Mouse (Mus musculus): ENCODE data around the gene Plekhh1. TPM values are rescaled to one million over a fixed set of nuclear protein-coding genes. Genes with fewer than 3 reads are reported as not detected.

Gene Plekhh1
- polyA plus RNA-seq, 2 experiments: 0.05 to 0.15 TPM

DNA sequence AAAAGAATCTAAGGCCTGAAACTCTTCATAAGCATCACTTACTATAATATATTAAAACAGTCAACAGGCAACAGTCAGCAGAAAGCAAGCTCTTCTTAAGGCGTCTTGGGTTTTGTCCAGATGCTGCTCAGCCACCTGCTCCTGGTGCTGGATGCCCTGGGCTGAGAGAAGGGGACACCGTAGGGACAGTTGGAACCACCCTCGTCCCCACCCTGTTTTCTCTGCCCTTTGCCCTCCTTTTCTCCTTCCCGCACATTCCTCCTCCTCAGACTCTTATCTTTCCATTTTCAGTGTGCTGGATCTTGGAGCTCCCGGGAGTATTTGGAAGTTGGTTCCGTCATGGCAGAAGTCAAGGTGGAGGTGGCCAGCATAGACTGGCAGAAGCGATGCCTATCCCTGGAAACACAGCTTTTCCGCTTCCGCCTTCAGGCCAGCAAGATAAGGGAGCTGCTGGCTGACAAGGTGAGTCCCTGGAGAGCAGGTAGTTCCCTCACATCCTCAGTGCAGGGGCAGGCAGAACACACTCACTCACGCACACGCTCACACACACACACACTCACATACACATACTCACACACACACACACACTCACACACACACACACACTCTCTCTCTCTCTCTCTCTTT lies 11.4 kb downstream of the Plekhh1 start:
- H3K27me3 ChIP-seq (ENCODE audit: control insufficient read depth, insufficient read depth, low read length): no peaks in the 10 kb centered on the region
- no peak overlapping the region for H3K4me2 ChIP-seq (ENCODE audit: low read depth)
- TF ChIP-seq EP300 (IDR thresholded peaks at IDR 0.05; ENCODE audit: low read depth) (no peak), CTCF (IDR thresholded peaks at IDR 0.05; ENCODE audit: low read depth) (no peak)
- no peak for DNase-seq (ENCODE audit: low read depth in 3 of 3, low spot score in 3 of 3)
- no peak overlapping the region for H3K4me3 ChIP-seq (ENCODE audit: insufficient read depth in 1 of 2, low read depth in 2 of 2, low read length in 2 of 2)
- H3K27ac ChIP-seq: no peak overlapping the region
- WGBS (ENCODE audit: insufficient replicate concordance): 69% methylated on average over 11 of the region's 11 CpGs
- no peak for ATAC-seq (ENCODE audit: insufficient read depth)
- peaks cover 0 to 4% of the 10 kb centered on the region in 2 experiments; a peak in 1 of 4 replicates for H3K4me1 ChIP-seq (replicated peaks; ENCODE audit: control insufficient read depth in 2 of 2, insufficient read depth in 2 of 2, low read length in 1 of 2)
- H3K36me3 ChIP-seq (replicated peaks; ENCODE audit: control insufficient read depth, insufficient read depth, low read depth): no peaks in the 10 kb centered on the region
- no peaks in the 10 kb centered on the region for H3K9me3 ChIP-seq (ENCODE audit: control insufficient read depth, low read length)
- no peak overlapping the region for H3K9ac ChIP-seq (replicated peaks)

DNA sequence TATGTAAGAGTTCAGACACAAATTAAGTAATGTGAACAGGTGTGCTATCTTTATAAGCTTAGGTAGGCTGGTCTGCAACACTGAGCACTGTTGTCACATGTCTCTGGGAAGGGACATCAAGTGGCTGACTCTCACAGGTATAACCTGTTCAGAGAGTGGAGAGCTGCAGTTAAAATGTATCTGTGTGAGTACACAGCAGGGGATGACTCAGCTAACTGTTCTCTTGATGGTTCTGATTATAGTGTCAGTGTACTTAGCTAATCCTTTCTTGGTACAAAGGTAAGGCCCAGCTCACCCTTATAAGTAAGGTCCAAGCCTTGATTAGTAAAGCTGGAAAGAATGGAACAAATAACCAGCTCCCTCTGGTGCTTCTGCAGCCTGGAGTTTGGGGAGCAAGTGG lies 12.5 kb downstream of the Plekhh1 start:
- H3K4me2 ChIP-seq (ENCODE audit: low read depth): no peak overlapping the region
- no peak overlapping the region for H3K9ac ChIP-seq (replicated peaks)
- no peaks in the 10 kb centered on the region for H3K9me3 ChIP-seq (ENCODE audit: control insufficient read depth, low read length)
- no peak overlapping the region for H3K27ac ChIP-seq
- TF ChIP-seq EP300 (IDR thresholded peaks at IDR 0.05; ENCODE audit: low read depth) (no peak), CTCF (IDR thresholded peaks at IDR 0.05; ENCODE audit: low read depth) (no peak)
- DNase-seq (ENCODE audit: low read depth in 3 of 3, low spot score in 3 of 3): no peak
- H3K4me3 ChIP-seq (ENCODE audit: insufficient read depth in 1 of 2, low read depth in 2 of 2, low read length in 2 of 2): no peak overlapping the region
- no peak for ATAC-seq (ENCODE audit: insufficient read depth)
- H3K27me3 ChIP-seq (ENCODE audit: control insufficient read depth, insufficient read depth, low read length): no peaks in the 10 kb centered on the region
- peaks cover 0 to 4% of the 10 kb centered on the region in 2 experiments; a peak in 1 of 4 replicates for H3K4me1 ChIP-seq (replicated peaks; ENCODE audit: control insufficient read depth in 2 of 2, insufficient read depth in 2 of 2, low read length in 1 of 2)
- no peaks in the 10 kb centered on the region for H3K36me3 ChIP-seq (replicated peaks; ENCODE audit: control insufficient read depth, insufficient read depth, low read depth)

DNA sequence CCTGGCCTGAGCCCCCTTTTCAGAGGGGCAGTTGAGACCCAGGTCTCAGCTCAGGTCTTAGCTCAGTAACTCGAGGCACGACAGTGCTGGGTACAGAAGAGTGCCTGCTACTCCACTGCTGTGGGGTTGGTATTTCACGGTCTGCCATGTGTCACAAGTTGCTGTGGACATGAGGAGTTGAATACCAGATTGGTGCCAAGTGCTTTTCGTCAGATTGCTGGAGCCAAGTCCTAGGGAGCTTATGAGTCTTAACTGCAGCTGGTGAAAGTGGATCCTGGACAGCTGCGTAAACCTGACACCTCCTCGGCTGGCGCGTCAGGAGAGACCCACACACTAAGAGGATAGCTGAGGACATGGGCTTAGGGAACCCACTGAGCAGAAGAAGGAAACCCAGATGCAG lies 15.7 kb downstream of the Plekhh1 start:
- Histone ChIP-seq H3K9me3 (ENCODE audit: control insufficient read depth, low read length) (no peaks in the 10 kb centered on the region), H3K36me3 (replicated peaks; ENCODE audit: control insufficient read depth, insufficient read depth, low read depth) (no peaks in the 10 kb centered on the region), H3K27me3 (ENCODE audit: control insufficient read depth, insufficient read depth, low read length) (no peaks in the 10 kb centered on the region), H3K27ac (no peak overlapping the region), H3K4me2 (ENCODE audit: low read depth) (no peak overlapping the region), H3K4me3 (ENCODE audit: insufficient read depth in 1 of 2, low read depth in 2 of 2, low read length in 2 of 2) (no peak overlapping the region), H3K4me1 (replicated peaks; ENCODE audit: control insufficient read depth in 2 of 2, insufficient read depth in 2 of 2, low read length in 1 of 2) (peaks cover 0 to 4% of the 10 kb centered on the region in 2 experiments; a peak in 1 of 4 replicates), H3K9ac (replicated peaks) (no peak overlapping the region)
- DNase-seq (ENCODE audit: low read depth in 3 of 3, low spot score in 3 of 3) (no peak), ATAC-seq (ENCODE audit: insufficient read depth) (no peak)
- WGBS (ENCODE audit: insufficient replicate concordance): 66% methylated on average over 8 of the region's 8 CpGs
- TF ChIP-seq CTCF (IDR thresholded peaks at IDR 0.05; ENCODE audit: low read depth) (no peak), EP300 (IDR thresholded peaks at IDR 0.05; ENCODE audit: low read depth) (no peak)

DNA sequence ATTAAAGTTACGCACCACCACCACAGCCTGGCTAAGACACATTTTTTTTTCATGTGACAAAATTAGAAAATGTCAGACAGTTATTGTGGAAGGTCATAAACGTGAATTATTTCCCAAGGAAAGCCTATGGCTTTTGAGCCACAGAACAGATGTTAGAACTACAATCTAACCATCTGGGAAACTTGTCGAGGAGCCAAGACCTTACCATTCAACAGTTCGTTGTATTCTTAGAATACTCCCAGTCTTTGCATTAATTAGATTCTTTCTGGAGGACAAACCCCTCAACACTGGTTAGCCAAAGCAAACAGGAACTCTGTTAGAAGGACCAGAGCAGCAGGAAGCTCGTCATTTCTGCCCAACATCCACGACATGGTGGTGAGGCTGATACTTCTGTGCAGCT lies 17.2 kb downstream of the Plekhh1 start:
- H3K4me2 ChIP-seq (ENCODE audit: low read depth): no peak overlapping the region
- no peak for TF ChIP-seq CTCF (IDR thresholded peaks at IDR 0.05; ENCODE audit: low read depth)
- no peak for TF ChIP-seq EP300 (IDR thresholded peaks at IDR 0.05; ENCODE audit: low read depth)
- H3K4me3 ChIP-seq (ENCODE audit: insufficient read depth in 1 of 2, low read depth in 2 of 2, low read length in 2 of 2): no peak overlapping the region
- DNase-seq (ENCODE audit: low read depth in 3 of 3, low spot score in 3 of 3): no peak
- no peaks in the 10 kb centered on the region for H3K9me3 ChIP-seq (ENCODE audit: control insufficient read depth, low read length)
- 54% methylated on average over 6 of the region's 6 CpGs for WGBS (ENCODE audit: insufficient replicate concordance)
- peaks cover 0 to 4% of the 10 kb centered on the region in 2 experiments; a peak in 1 of 4 replicates for H3K4me1 ChIP-seq (replicated peaks; ENCODE audit: control insufficient read depth in 2 of 2, insufficient read depth in 2 of 2, low read length in 1 of 2)
- no peak overlapping the region for H3K27ac ChIP-seq
- no peak for ATAC-seq (ENCODE audit: insufficient read depth)
- no peaks in the 10 kb centered on the region for H3K27me3 ChIP-seq (ENCODE audit: control insufficient read depth, insufficient read depth, low read length)
- H3K9ac ChIP-seq (replicated peaks): no peak overlapping the region
- H3K36me3 ChIP-seq (replicated peaks; ENCODE audit: control insufficient read depth, insufficient read depth, low read depth): no peaks in the 10 kb centered on the region

DNA sequence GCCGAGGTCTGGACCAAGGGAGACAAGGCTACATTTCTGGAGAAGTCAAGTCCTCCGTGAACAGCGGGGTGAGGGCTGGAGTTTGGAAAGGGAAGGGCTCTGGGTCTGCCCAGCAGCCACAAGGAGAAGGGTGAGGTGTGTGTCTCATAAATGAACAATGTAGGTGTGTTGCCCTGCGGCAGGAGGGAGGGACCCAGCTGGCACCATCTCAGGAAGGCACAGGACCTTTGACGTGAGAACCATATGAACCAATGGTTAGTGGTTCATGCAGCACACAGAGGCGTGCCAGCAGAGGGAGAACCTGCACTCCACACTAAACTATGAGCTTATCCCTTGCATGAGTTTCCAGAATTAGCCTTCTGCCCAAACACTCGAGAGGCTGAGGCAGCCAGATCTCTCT lies 18.2 kb downstream of the Plekhh1 start:
- no peak overlapping the region for H3K9ac ChIP-seq (replicated peaks)
- DNase-seq (ENCODE audit: low read depth in 3 of 3, low spot score in 3 of 3) (no peak), ATAC-seq (ENCODE audit: insufficient read depth) (no peak)
- H3K27ac ChIP-seq: no peak overlapping the region
- H3K4me1 ChIP-seq (replicated peaks; ENCODE audit: control insufficient read depth in 2 of 2, insufficient read depth in 2 of 2, low read length in 1 of 2): no peaks in the 10 kb centered on the region
- no peaks in the 10 kb centered on the region for H3K36me3 ChIP-seq (replicated peaks; ENCODE audit: control insufficient read depth, insufficient read depth, low read depth)
- H3K27me3 ChIP-seq (ENCODE audit: control insufficient read depth, insufficient read depth, low read length): no peaks in the 10 kb centered on the region
- no peaks in the 10 kb centered on the region for H3K9me3 ChIP-seq (ENCODE audit: control insufficient read depth, low read length)
- H3K4me2 ChIP-seq (ENCODE audit: low read depth): no peak overlapping the region
- TF ChIP-seq EP300 (IDR thresholded peaks at IDR 0.05; ENCODE audit: low read depth) (no peak), CTCF (IDR thresholded peaks at IDR 0.05; ENCODE audit: low read depth) (no peak)
- no peak overlapping the region for H3K4me3 ChIP-seq (ENCODE audit: insufficient read depth in 1 of 2, low read depth in 2 of 2, low read length in 2 of 2)
- 67% methylated on average over 7 of the region's 7 CpGs for WGBS (ENCODE audit: insufficient replicate concordance)

Data from liver, embryonic 14.5 days (tissue).